Comparison of ENCODE assay signal across 8 mouse cellular contexts in genomic region chr13:14063942-14064271, GRCm38 (mm10). TPM values are rescaled to one million over a fixed set of nuclear protein-coding genes. Genes with fewer than 3 reads are reported as not detected.
DNase-seq lines count a peak whose midpoint lies in the region; ATAC-seq and TF ChIP-seq lines count a peak whose summit lies in the region.

No protein-coding gene starts in this region.

- peaks cover 15% of the 10 kb centered on the region for H3K4me1 ChIP-seq in kidney, adult 2 months (ENCODE audit: control insufficient read depth, insufficient read depth, low read length)
- H3K4me1 ChIP-seq in hindbrain, embryonic 11.5 days (replicated peaks; ENCODE audit: control insufficient read depth, insufficient read depth, low read length): no peaks in the 10 kb centered on the region
- H3K4me1 ChIP-seq in midbrain, embryonic 11.5 days (ENCODE audit: control insufficient read depth, insufficient read depth, low read length): peaks cover 11% of the 10 kb centered on the region

- H3K36me3 ChIP-seq in kidney, adult 2 months (ENCODE audit: control insufficient read depth, insufficient read depth, low read length): no peaks in the 10 kb centered on the region
- H3K36me3 ChIP-seq in hindbrain, embryonic 11.5 days (ENCODE audit: control insufficient read depth, insufficient read depth, low read length): no peaks in the 10 kb centered on the region
- no peaks in the 10 kb centered on the region for H3K36me3 ChIP-seq in midbrain, embryonic 11.5 days (ENCODE audit: control insufficient read depth, insufficient read depth, low read length)

- TF ChIP-seq POLR2A in kidney, adult 2 months (IDR thresholded peaks at IDR 0.05; ENCODE audit: low read depth, low read length): no peak

- peak overlapping the region; percentile 62 for H3K4me3 ChIP-seq in kidney, adult 2 months (ENCODE audit: insufficient read depth, low read depth, low read length)
- H3K4me3 ChIP-seq in hindbrain, embryonic 11.5 days (ENCODE audit: low read depth, low read length): peak overlapping the region; percentile 100
- peak overlapping the region; percentile 99 for H3K4me3 ChIP-seq in midbrain, embryonic 11.5 days (ENCODE audit: low read depth, low read length)

- peak overlapping the region; percentile 60; the same call in 1 of the 2 replicates for H3K4me2 ChIP-seq in hindbrain, embryonic 11.5 days (replicated peaks; ENCODE audit: low read depth, low read length)
- peak overlapping the region; percentile 60 for H3K4me2 ChIP-seq in midbrain, embryonic 11.5 days

- peak; percentile 0 for ATAC-seq in activated CD4-positive, CD25-positive, alpha-beta regulatory T cell, adult 4 months
- peak; percentile 60 for ATAC-seq in hindbrain, embryonic 11.5 days (ENCODE audit: low FRiP score)
- ATAC-seq in midbrain, embryonic 11.5 days (ENCODE audit: low FRiP score): peak; percentile 56

- TF ChIP-seq CTCF in kidney, adult 2 months (conservative IDR thresholded peaks at IDR 0.05; ENCODE audit: insufficient read depth, insufficient read length, low read depth, low read length): no peak

- no peaks in the 10 kb centered on the region for H3K27me3 ChIP-seq in kidney, adult 2 months (replicated peaks; ENCODE audit: control insufficient read depth, insufficient read depth, low read length)
- no peaks in the 10 kb centered on the region for H3K27me3 ChIP-seq in hindbrain, embryonic 11.5 days (ENCODE audit: control insufficient read depth, insufficient read depth, low read length)
- no peaks in the 10 kb centered on the region for H3K27me3 ChIP-seq in midbrain, embryonic 11.5 days (ENCODE audit: control insufficient read depth, insufficient read depth, low read length)

- no peak for DNase-seq in kidney, adult 2 months
- no peak for DNase-seq in kidney, adult 11 months
- no peak for DNase-seq in hindbrain, embryonic 11.5 days (ENCODE audit: low spot score)
- no peak for DNase-seq in midbrain, embryonic 11.5 days (ENCODE audit: low spot score, missing footprints)
- no peak for DNase-seq in cerebellum, adult 9-10 months
- no peak for DNase-seq in cerebellum, postnatal 10 days
- DNase-seq in frontal cortex, postnatal 36 days (ENCODE audit: low spot score in 2 of 2): no peak

- no peaks in the 10 kb centered on the region for H3K9me3 ChIP-seq in hindbrain, embryonic 11.5 days (ENCODE audit: control insufficient read depth, low read length)
- no peaks in the 10 kb centered on the region for H3K9me3 ChIP-seq in midbrain, embryonic 11.5 days (ENCODE audit: control insufficient read depth, low read length)

- peak overlapping the region; percentile 98 for H3K9ac ChIP-seq in hindbrain, embryonic 11.5 days (ENCODE audit: low read depth, low read length)
- peak overlapping the region; percentile 97 for H3K9ac ChIP-seq in midbrain, embryonic 11.5 days (ENCODE audit: low read length)

- WGBS in kidney, adult 2 months: under 1% methylated on average over 31 of the region's 31 CpGs
- WGBS in hindbrain, embryonic 11.5 days: 0% methylated on average over 24 of the region's 31 CpGs
- 0% methylated on average over 28 of the region's 31 CpGs for WGBS in midbrain, embryonic 11.5 days

- H3K27ac ChIP-seq in kidney, adult 2 months (ENCODE audit: insufficient read depth, low read depth, low read length): peak overlapping the region; percentile 78
- peak overlapping the region; percentile 96 for H3K27ac ChIP-seq in hindbrain, embryonic 11.5 days (ENCODE audit: low read depth, low read length)
- H3K27ac ChIP-seq in midbrain, embryonic 11.5 days (ENCODE audit: low read depth, low read length): peak overlapping the region; percentile 92

RNA-seq across cellular contexts. Expression of gene Ggps1, which starts 0.6 kb away (rescaled TPM):
- polyA plus RNA-seq in kidney, adult 2 months (2012; rRNA removed): 9.9 and 13.8 TPM in 2 replicates
- polyA plus RNA-seq in activated CD4-positive, CD25-positive, alpha-beta regulatory T cell, adult 4 months (2017; shearing (Covaris generic)): 100 to 1,000 TPM in 1 of 2 experiments, 10 to 100 TPM in 1; 91.7 to 103 TPM
- polyA plus RNA-seq in hindbrain, embryonic 11.5 days (2014; fragmentation: Nextera tagmentation; extraction: Ambion mirVana): 75.2 and 89.4 TPM in 2 replicates
- 80.1 and 85.4 TPM in 2 replicates for polyA plus RNA-seq in midbrain, embryonic 11.5 days (2014; fragmentation: Nextera tagmentation; extraction: Ambion mirVana)

RNA-seq across cellular contexts. Expression of gene Arid4b, which starts 0.9 kb away (rescaled TPM):
- 3.9 and 4.0 TPM in 2 replicates for polyA plus RNA-seq in kidney, adult 2 months (2012; rRNA removed)
- 10 to 100 TPM; 61.0 to 75.1 TPM for polyA plus RNA-seq in activated CD4-positive, CD25-positive, alpha-beta regulatory T cell, adult 4 months (2017; shearing (Covaris generic))
- polyA plus RNA-seq in hindbrain, embryonic 11.5 days (2014; fragmentation: Nextera tagmentation; extraction: Ambion mirVana): 78.9 and 113 TPM in 2 replicates
- 85.4 and 92.0 TPM in 2 replicates for polyA plus RNA-seq in midbrain, embryonic 11.5 days (2014; fragmentation: Nextera tagmentation; extraction: Ambion mirVana)

RNA-seq across cellular contexts. Expression of gene Tbce, which starts 24.5 kb away (rescaled TPM):
- polyA plus RNA-seq in kidney, adult 2 months (2012; rRNA removed): 15.1 and 15.3 TPM in 2 replicates
- 10 to 100 TPM; 75.9 to 78.6 TPM for polyA plus RNA-seq in activated CD4-positive, CD25-positive, alpha-beta regulatory T cell, adult 4 months (2017; shearing (Covaris generic))
- 74.7 and 78.5 TPM in 2 replicates for polyA plus RNA-seq in hindbrain, embryonic 11.5 days (2014; fragmentation: Nextera tagmentation; extraction: Ambion mirVana)
- polyA plus RNA-seq in midbrain, embryonic 11.5 days (2014; fragmentation: Nextera tagmentation; extraction: Ambion mirVana): 65.5 and 74.8 TPM in 2 replicates

Comparison
In these comparisons a context has a peak if more than half of its experiments do, and no peak if none do; other contexts are left out.
1. ATAC-seq: peak in every context shown above with its lines; median percentile 60 in hindbrain, embryonic 11.5 days; 56 in midbrain, embryonic 11.5 days; 0 in activated CD4-positive, CD25-positive, alpha-beta regulatory T cell, adult 4 months.
2. RNA of gene Arid4b, which starts 0.9 kb away (polyA plus RNA-seq): 78.9 to 113 TPM in hindbrain, embryonic 11.5 days, 85.4 to 92.0 TPM in midbrain, embryonic 11.5 days and 61.0 to 75.1 TPM in activated CD4-positive, CD25-positive, alpha-beta regulatory T cell, adult 4 months; 3.9 to 4.0 TPM in kidney, adult 2 months; every median in the first group is over 10 times any median in the second.
3. Peak in every context shown above with its lines, with median percentiles within 50 percentile points of each other: H3K27ac ChIP-seq and H3K4me3 ChIP-seq.